Mouse (Mus musculus) heart, postnatal 36 days (tissue): ENCODE results near the gene Rft1. TPM values are rescaled to one million over a fixed set of nuclear protein-coding genes. Genes with fewer than 3 reads are reported as not detected.
"Not testable (repeated sequence)": the region's sequence is repeated elsewhere in the genome, so short reads cannot be mapped to it uniquely, and the experiment has no call there.

Experiments
- DNase-seq, 2 experiments: peaks; one replicate each; pipeline ENCODE4 v3.0.0; 2021 to 2022
- intact Hi-C: fragments of 180-260 bp; cut with DNase I; formaldehyde crosslinking; loops from one replicate; pipeline ENCODE4 v1.15.1; 2025
- total RNA-seq, 2 experiments: library from RNA; stranded (reverse); gene quantifications; 2 replicates each; pipeline ENCODE4 v1.2.3; 2021

Gene Rft1
- total RNA-seq, 2 experiments from 2014 or later: 6.8 to 7.4 TPM

DNA sequence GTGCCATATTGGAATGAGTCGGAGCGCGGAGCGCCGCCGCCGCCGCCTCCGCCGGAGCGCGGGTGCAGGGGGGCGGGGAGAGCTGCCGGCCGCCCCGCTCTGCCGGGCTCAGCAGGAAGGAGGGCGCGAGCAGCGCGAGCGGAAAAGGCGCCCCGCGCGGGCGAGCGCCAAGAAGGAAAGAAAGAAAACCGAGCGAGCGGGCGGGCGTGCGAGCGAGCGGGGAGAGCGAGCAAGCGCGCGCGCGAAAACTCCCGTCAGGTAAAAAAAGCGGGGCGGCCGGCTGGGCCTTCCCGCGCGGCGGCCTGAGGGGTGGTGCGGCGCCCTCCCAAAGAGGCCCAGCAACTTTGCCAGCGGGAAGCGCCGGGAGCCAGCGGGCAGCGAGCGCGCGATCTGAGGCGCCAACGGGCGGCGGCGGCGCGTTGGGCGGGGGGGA lies 61.5 kb downstream of the Rft1 start:
- intact Hi-C loops: loop anchor here (5.0 kb wide), 3 partner anchors 77 to 152 kb away; partner anchors contain the start of gene Tmem110

DNA sequence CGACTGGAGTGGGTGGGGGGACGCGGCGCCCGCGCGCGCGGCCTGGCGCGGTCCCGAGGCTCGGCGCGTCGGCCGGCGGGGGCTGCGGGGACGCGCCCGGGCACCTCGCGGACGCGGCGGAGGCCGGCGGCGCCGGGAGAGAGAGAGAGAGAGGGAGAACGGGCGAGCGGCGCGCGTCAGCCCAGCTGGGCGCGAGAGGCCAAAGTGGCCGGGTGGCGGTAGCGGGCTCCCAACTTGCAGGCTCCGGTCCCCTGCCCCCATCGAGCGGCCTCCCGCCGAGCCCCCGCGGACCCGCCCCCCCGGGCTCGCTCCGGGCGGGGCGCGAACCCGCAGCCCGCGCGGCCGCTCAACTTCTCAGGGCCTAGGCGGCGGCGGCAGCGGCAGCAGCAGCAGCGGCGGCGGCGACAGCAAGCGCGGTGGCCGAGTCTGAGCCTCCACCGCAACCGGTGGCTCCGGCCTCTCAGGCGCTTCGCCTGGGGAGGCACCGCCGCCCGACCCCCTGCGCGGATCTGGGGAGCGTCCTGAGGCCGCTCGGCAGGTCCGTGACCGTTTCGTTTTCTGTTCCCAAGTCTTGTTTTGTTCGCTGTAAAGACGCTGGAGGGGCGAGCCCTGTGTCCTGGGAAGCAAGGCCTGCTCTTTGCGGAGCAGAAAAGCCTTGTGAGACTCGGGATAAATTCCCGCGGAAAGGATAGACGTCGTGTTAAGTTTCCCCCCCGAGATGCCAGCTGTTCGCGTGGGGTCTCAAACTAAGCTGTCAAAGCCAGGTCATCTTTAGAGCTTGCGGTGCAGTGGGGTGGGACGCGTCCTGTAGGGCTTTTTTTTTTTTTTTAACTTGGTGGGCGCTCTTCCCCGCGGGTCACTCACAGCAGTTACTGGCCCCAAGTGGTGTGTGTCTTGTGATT lies 62.1 kb downstream of the Rft1 start:
- intact Hi-C loops: loop anchor here (5.0 kb wide), 3 partner anchors 76 to 151 kb away; partner anchors contain the start of gene Tmem110
- DNase-seq: peak; percentile 68 to 77

More for the DNA sequence above, 61.5 kb downstream of the Rft1 start:
- peak; percentile 76 to 86 for DNase-seq

DNA sequence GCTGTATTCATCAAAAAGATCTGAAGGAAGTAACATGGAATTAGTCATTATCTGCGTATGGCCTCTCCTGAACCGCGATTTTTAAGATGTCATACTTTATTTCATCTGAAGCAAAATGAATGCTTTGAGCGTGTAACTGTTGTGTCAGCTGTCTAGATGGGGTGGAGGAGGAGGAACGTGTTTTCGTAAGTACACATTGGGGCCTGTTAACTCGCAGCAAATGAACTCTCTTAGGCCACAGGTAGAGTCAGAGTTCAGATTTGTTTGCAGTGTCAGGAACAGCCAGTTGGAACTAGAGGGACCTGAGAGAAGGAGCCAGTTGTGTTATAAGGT lies 62.8 kb downstream of the Rft1 start:
- DNase-seq: no peak
- intact Hi-C loops: loop anchor here (5.0 kb wide), 3 partner anchors 75 to 150 kb away; partner anchors contain the start of gene Tmem110

DNA sequence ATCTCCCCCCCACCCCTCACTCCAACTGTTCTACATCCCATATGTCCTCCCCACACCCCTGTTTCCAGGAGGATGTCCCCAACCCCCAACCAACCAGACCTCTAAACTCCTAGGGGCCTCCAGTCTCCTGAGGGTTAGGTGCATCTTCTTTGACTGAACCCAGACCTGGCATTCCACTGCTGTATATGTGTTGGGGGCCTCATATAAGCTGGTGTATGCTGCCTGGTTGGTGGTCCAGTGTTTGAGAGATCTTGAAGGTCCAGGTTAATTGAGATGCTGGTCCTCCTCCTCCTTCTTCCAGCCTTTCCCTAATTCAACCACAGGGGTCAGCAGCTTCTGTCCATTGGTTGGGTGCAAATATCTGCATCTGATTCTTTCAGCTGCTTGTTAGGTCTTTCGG lies 64.5 kb downstream of the Rft1 start:
- DNase-seq: not testable (repeated sequence)
- intact Hi-C loops: loop anchor here (5.0 kb wide), 3 partner anchors 74 to 149 kb away; partner anchors contain the start of gene Tmem110

DNA sequence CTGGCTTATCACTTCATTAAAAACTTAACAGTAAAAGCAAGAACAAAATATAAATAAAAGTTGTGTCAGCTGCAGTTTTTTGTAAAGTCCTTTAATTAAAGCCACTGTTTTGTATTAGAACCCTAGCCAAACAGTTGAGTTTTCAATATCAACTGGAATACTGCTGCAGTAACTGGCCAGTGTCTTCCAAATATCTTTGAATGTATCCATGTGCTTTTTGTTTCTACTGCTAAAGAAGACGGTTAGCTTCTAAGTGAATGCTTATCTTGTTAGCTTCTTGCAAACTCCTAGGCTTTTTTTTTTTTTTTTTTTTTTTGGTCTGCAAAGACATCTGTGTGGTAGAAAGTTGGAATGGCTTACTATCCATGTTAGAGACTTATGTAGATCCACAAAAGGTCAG lies 65.4 kb downstream of the Rft1 start:
- DNase-seq: no peak
- intact Hi-C loops: loop anchor here (5.0 kb wide), 3 partner anchors 73 to 148 kb away; partner anchors contain the start of gene Tmem110

DNA sequence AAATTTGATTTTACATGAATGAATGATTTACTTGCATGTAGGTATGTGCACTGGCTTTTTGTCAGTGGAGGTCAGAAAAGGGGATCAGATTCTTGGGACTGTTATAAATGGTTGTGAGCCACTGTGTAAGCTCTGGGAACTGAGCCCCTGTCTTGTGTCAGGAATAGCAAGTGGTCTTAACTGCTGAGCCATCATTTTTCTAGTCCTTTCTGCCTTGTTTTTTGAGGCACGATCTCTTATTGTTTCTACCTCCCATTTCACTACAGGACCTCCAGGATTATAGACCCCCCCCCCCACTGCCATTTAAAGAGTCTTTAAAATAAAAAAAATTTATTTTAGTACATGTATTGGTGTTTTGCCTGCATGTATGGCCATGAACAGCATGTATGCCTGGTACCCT lies 67.7 kb downstream of the Rft1 start:
- intact Hi-C loops: no loop called here
- DNase-seq: no peak

DNA sequence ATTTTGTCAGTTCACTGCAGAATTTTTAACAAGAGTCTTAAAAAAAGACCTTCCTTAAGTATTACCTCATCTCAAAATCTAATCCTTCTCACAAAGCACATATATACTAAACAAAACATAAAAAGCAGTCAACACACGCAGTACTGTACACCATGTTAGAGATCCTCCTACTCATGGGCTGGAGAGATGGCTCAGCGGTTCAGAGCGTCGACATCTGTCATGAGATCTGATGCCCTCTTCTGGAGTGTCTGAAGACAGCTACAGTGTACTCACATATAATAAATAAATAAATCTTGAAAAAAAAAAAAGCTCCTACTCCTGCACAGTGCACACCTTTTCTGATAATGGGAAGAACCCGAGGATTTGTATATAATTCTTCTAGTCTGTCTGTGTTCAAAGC lies 68.2 kb downstream of the Rft1 start:
- intact Hi-C loops: no loop called here
- no peak for DNase-seq

DNA sequence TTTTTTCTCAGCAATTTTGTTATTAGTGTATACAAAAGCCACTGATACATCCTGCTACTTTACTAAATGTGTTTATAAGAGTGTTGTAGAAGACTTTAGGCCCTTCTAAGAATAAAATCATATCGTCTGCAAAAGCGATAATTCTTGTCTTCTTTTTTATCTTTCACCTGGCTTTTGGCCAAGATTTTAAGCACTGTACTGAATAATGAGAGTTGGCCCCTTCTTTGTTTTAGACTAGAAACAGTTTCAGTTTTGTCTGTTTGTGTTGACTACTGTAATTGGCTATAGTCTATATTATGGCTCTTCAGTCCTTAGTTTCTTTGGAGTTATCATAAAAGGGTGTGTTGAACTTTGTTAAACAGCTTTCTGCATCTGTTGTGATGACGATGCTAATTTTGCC lies 77.7 kb downstream of the Rft1 start:
- intact Hi-C loops: no loop called here
- DNase-seq: no peak

DNA sequence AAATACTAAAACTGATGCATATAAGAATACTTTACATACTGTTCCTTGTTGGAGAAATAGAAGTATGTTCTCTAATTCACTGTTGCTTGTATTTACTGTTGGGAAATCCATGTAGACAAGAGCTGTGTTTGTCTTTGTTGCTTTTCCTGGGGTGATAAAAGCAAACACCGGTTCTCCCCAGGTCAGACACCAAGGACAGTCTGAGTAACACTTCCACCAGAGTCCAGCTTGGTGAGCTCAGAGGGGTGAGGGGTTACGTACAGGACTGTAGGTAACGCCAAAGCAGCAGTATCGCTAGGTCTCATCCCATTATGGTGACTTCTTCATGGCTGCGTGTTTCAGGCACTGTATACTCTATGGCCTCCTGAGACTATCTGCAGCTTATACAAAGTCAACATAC lies 80.5 kb downstream of the Rft1 start:
- intact Hi-C loops: no loop called here
- DNase-seq: no peak

DNA sequence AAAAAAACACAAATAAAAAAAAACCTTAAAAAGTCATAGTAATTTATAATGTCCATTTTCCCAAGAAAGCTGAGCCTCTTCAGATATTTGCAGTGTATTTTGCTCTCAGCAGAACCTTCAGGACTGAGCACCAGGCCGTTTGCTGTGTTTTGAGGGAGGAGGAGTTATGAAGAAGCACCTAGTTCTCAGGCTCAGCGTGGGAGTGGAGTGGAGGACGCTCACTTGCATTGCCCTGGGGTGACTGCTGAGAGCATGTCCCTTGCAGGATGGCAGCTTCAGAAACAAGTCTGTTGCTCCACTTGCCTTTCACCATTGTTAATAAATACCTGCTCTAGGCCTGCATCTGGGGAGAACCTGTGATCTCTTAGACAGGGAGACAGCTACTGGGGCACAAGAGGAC lies 81.7 kb downstream of the Rft1 start:
- intact Hi-C loops: no loop called here
- DNase-seq: no peak

DNA sequence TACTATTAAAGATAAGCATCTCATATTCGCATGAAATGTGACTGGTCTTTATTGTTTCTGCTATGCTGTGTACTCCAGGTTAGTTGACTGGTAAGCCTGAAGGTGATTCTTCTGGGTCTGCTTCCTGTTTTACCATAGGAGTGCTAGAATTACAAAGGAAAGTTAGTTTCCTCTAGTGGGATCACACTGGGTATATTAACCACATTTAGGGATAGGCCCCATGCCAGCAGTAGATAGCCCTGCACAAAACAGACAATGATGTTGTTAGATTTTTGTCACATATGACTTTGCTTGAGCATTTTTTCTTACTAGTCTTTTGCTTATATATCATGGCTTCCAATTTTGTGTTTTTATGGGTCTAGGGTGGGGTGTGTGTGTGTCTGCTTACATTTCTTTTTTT lies 82.3 kb downstream of the Rft1 start:
- no peak for DNase-seq
- intact Hi-C loops: no loop called here

Other genes with a start within 250 kb of the Rft1 start
- gene Dcp1a, start 174.8 kb upstream of the Rft1 start, total RNA-seq: 10 to 100 TPM; 11.6 to 12.6 TPM
- 1 to 10 TPM; 2.7 to 3.5 TPM for gene Cacna1d, start 162.9 kb upstream of the Rft1 start, total RNA-seq
- 10 to 100 TPM; 32.9 to 50.2 TPM for gene Tkt, start 106.0 kb upstream of the Rft1 start, total RNA-seq
- gene Prkcd, start 28.1 kb upstream of the Rft1 start, total RNA-seq: 10 to 100 TPM; 10.5 to 14.3 TPM
- 10 to 100 TPM; 11.1 to 13.4 TPM for gene Sfmbt1, start 60.5 kb downstream of the Rft1 start, total RNA-seq
- gene Tmem110, start 171.2 kb downstream of the Rft1 start, total RNA-seq: 1 to 10 TPM; 7.6 to 9.6 TPM
- gene Mustn1, start 224.8 kb downstream of the Rft1 start, total RNA-seq: 10 to 100 TPM; 12.7 to 16.5 TPM
- gene Itih4, start 232.1 kb downstream of the Rft1 start, total RNA-seq: 1 to 10 TPM; 5.5 to 7.4 TPM